Mouse (Mus musculus) cerebellum, adult 2 months (tissue): ENCODE measurements at regions not wholly inside any gene's neighbourhood (a gene's known extent, or its start where the extent isn't known, plus 50 kb on each side); places are given as distances from the start of the nearest gene placed in this dataset.

Source experiments
- DNase-seq, 2 experiments: peaks; one replicate each; pipeline ENCODE4 v3.0.0; 2021
- H3K27ac ChIP-seq: fragments of 200-500 bp; 2 replicates; pipeline ENCODE4 v1.5.1; 2012; ENCODE audit warnings: low read length, control low read depth, inconsistent platforms; ENCODE audit not compliant: insufficient read depth
- H3K27me3 ChIP-seq: fragments of 200-500 bp; 2 replicates; pipeline ENCODE4 v1.6.1; 2012; ENCODE audit warnings: inconsistent platforms, mild to moderate bottlenecking, low read length, moderate library complexity; ENCODE audit not compliant: control insufficient read depth, insufficient read depth
- H3K4me1 ChIP-seq: fragments of 200-500 bp; 2 replicates; pipeline ENCODE4 v1.6.1; 2011; ENCODE audit warnings: low read length; ENCODE audit not compliant: control insufficient read depth, insufficient read depth
- H3K4me3 ChIP-seq: fragments of 200-500 bp; replicated peaks from 2 replicates; pipeline ENCODE3; 2011; ENCODE audit warnings: mild to moderate bottlenecking, low read depth, low read length, control low read depth; ENCODE audit not compliant: insufficient read depth
- CTCF ChIP-seq: fragments of 200-500 bp; IDR thresholded peaks from 2 replicates; pipeline ENCODE4 v1.5.1; 2011; ENCODE audit warnings: low read depth, mild to moderate bottlenecking, control low read depth, low read length, moderate library complexity, borderline replicate concordance; ENCODE audit not compliant: insufficient read depth
- POLR2A ChIP-seq: fragments of 200-500 bp; IDR thresholded peaks from 2 replicates; pipeline ENCODE4 v1.6.1; 2011; ENCODE audit warnings: low read length, control low read depth, borderline replicate concordance; ENCODE audit not compliant: insufficient read depth
- WGBS: fragments of 180-500 bp; shearing (Covaris S2); methylation state at CpG from one replicate; pipeline ENCODE4 v1.1.7; 2018; 5-methylcytosine and 5-hydroxymethylcytosine counted together

DNA sequence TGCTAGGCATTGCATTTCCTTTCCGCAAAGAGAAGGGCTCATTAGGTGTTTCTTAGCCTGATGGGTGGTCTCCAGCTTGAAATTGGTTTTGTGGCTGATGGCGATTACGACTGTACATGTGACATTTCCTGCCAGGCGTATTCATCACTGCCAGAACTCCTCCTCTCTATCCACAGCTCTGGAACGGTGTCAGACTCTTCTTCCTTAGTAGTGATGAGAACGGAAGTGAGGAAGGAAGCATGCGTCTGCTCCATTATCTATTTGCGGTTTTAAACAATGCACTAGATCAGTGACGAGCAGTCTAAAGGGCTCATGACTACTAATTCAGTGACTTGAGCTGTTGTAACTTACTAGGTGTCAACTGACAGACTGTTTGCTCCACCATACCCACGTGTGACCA is 248.2 kb downstream of the Pmp22 start:
- 45% methylated on average over 10 of the region's 10 CpGs for WGBS
- no peaks in the 10 kb centered on the region for H3K4me1 ChIP-seq
- TF ChIP-seq CTCF, result no peak
- no peak for TF ChIP-seq POLR2A
- no peaks in the 10 kb centered on the region for H3K27me3 ChIP-seq
- no peak for DNase-seq
- no peak overlapping the region for H3K4me3 ChIP-seq
- H3K27ac ChIP-seq, result no peak overlapping the region

DNA sequence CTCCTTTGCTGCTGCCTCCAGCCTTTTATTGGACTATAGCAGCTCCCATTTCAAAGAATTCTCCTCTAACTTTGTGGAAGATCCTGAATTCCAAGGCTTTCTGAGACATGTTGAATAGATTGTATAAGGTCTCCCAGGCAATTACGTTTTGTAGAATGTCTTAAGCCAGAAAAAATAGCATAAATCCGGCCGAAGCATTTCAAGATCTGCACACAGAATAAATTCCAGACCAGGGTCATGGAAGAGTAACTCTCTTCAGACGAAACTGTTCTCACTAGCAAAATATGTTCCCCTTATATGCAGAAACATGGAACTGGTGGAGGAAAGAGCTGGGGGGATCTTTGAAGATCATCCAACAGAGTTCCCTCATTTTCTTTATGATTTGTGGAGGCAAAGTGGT is 259.5 kb downstream of the Pmp22 start:
- no peak for DNase-seq
- H3K4me3 ChIP-seq, result no peak overlapping the region
- no peaks in the 10 kb centered on the region for H3K4me1 ChIP-seq
- 82% methylated on average over 4 of the region's 4 CpGs for WGBS
- no peak for TF ChIP-seq POLR2A
- no peak for TF ChIP-seq CTCF
- no peak overlapping the region for H3K27ac ChIP-seq
- no peaks in the 10 kb centered on the region for H3K27me3 ChIP-seq

DNA sequence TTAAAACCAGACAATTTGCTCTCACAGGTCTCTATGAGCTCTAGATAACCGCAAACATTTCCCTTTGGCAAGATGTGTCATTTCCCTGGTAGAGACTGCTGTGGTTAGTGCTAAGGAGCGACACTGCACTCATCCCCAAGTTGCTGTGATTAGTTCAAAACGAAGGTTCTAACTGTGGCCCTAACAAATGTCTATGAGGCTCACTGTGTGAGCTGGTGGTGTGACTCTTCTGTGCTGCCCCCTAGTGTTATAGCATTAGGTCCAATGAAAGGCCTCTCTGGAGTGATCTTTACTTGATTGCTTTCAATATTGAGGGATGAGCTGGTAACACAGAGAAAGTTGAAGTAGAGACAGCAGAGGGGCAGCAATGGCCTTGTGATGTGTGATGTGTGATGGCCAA is 262.7 kb downstream of the Pmp22 start:
- Histone ChIP-seq H3K4me1 (no peaks in the 10 kb centered on the region), H3K27ac (no peak overlapping the region), H3K27me3 (no peaks in the 10 kb centered on the region), H3K4me3 (no peak overlapping the region)
- DNase-seq, result no peak
- WGBS, result 57% methylated on average over 3 of the region's 3 CpGs
- no peak for TF ChIP-seq CTCF
- no peak for TF ChIP-seq POLR2A

DNA sequence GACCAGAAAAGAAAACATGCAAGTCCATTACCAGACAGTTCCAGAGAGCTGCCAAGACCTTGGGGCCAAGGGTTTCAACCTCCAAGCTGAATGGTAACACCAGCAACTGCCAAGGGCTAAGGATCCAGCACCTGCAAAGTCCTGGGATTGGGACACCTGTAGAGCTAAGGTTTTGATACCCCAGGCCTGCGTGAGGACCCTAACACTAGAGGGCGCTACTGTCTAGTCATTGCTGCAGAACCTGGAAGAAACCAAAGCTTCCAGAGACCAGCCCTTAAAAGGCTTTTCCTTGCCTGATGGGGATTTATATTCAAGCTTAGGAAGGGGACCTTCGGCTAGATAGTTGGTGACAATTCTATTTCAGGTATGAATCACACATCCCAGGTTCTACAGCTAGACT is 263.6 kb downstream of the Pmp22 start:
- DNase-seq, result no peak
- Histone ChIP-seq H3K27me3 (no peaks in the 10 kb centered on the region), H3K4me3 (no peak overlapping the region), H3K4me1 (no peaks in the 10 kb centered on the region), H3K27ac (no peak overlapping the region)
- WGBS, result 57% methylated on average over 3 of the region's 3 CpGs
- TF ChIP-seq POLR2A (no peak), CTCF (no peak)

DNA sequence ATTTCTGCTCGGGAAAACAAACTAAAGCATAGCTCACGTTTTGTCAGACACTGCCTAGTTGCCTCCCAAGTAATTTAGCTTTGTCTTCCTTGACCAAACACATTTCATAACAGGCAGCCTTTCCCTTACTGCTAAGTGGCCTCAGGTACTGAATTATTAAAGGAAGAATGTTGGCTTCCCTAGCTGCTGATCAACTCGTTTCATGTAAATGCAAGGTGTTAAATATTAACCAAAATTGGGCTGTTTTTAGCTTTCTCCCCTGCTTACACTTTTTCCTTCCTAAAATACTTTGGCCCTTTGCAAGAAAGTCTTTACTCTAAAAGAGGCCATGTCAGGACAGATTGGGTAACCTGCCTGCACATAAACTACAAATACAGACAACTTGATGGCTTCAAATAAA is 265.4 kb downstream of the Pmp22 start:
- TF ChIP-seq CTCF, result no peak
- TF ChIP-seq POLR2A, result no peak
- 78% methylated on average over 3 of the region's 3 CpGs for WGBS
- no peak for DNase-seq
- H3K27ac ChIP-seq, result no peak overlapping the region
- H3K27me3 ChIP-seq, result no peaks in the 10 kb centered on the region
- H3K4me3 ChIP-seq, result no peak overlapping the region
- no peaks in the 10 kb centered on the region for H3K4me1 ChIP-seq

DNA sequence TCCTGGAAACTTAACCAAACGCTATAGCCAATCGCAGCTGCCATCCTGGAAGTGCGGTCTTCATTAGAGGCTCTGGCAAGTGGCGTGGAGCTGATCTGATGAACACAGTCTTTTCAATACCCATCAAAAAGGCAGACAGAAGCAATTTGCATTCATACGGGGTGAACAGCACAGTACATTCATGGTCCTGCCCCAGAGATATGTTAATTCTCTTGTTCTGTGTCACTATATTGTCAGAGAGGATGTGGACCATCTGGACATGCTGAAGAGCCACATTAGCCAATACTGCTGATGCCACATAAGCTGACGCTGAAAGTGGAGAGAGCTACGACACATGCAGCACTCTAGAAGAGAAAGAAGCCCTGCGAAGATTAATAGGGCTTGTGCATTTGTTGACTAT is 267.6 kb downstream of the Pmp22 start:
- WGBS, result 35% methylated on average over 8 of the region's 8 CpGs
- no peaks in the 10 kb centered on the region for H3K4me1 ChIP-seq
- no peaks in the 10 kb centered on the region for H3K27me3 ChIP-seq
- TF ChIP-seq POLR2A (no peak), CTCF (no peak)
- no peak for DNase-seq
- H3K27ac ChIP-seq, result no peak overlapping the region
- H3K4me3 ChIP-seq, result no peak overlapping the region

DNA sequence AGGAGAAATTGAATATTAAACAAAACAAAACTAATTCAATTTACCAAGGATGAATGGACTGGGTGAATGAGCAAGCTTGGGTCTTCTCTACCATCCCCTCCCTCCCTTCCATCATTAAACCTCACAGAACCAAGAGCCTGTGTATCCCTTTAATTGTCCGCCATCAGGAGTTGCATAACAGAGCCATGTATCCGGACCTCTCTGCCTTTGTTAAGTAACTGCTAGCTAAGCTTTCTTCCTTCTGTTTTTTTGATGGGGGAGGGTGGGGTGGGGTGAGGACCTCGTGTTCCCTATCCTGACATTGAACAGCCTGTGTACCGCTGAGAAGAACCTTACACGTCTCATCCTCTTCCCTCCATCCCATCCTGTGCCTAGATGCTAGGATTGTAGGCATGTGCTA is 274.0 kb downstream of the Pmp22 start:
- Histone ChIP-seq H3K4me1 (no peaks in the 10 kb centered on the region), H3K27me3 (no peaks in the 10 kb centered on the region; the same call in 1 of the 2 replicates), H3K27ac (no peak overlapping the region), H3K4me3 (no peak overlapping the region)
- DNase-seq, result no peak
- WGBS, result 54% methylated on average over 5 of the region's 5 CpGs
- no peak for TF ChIP-seq CTCF
- no peak for TF ChIP-seq POLR2A

DNA sequence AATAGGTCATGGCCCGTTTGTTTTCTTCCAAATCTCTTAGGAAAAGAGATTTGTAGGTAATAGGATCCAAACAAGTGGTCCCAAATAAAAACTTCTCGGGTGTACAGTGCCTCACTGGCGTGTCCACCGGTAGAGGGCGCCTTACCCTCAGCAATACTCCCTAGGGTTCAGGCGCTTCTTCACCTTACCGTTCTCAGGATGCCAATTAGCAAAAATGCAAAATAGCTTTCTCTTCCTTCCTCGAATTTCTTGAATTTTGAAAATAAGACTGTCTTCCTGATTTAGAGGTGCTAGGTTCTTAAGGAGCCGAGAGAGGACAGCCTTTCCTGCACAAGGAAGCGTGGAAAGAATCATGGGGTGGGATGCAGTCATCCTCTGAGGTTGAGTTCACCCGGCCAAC is 275.9 kb downstream of the Pmp22 start:
- Histone ChIP-seq H3K27ac (no peak overlapping the region), H3K4me3 (no peak overlapping the region), H3K4me1 (no peaks in the 10 kb centered on the region), H3K27me3 (no peaks in the 10 kb centered on the region; the same call in 1 of the 2 replicates)
- no peak for TF ChIP-seq POLR2A
- TF ChIP-seq CTCF, result peak; percentile 75
- WGBS, result 11% methylated on average over 11 of the region's 11 CpGs
- peak; percentile 30 to 54 for DNase-seq

DNA sequence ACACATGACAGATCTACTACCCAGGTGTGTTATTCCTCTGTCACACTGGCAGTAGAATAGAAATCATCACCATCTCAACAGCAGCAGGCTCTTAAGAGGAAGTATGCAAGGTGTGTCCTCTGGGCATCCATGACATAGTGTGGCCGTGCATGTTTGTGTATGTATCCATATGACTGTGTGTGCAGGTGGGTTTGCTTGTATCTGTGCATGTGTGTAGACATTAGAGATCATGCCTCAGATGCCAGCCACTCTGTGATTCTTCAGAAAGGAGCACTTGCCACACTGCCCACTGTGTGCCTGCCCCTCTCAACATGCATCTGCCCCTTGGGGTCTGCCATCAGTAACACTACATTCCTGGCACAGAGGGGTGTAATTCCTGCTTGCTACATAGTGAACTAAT is 280.6 kb downstream of the Pmp22 start:
- WGBS, result 100% methylated on average over 1 of the region's 1 CpGs
- no peak overlapping the region for H3K27ac ChIP-seq
- no peaks in the 10 kb centered on the region; the same call in 1 of the 2 replicates for H3K27me3 ChIP-seq
- TF ChIP-seq POLR2A, result no peak
- TF ChIP-seq CTCF, result no peak
- H3K4me1 ChIP-seq, result no peaks in the 10 kb centered on the region
- no peak for DNase-seq
- no peak overlapping the region for H3K4me3 ChIP-seq
